Mouse (Mus musculus) heart, postnatal 0 days (tissue): Measurements from ENCODE around the gene Rfx3. TPM values are rescaled to one million over a fixed set of nuclear protein-coding genes. Genes with fewer than 3 reads are reported as not detected.

Experiments used
- ATAC-seq: fragments of 200-750 bp; cut with Nextera tagmentation; 2 replicates; pipeline ENCODE4 v1.8.0; 2017; ENCODE audit warnings: low read depth, moderate number of reproducible peaks, moderate library complexity; ENCODE audit not compliant: insufficient read depth
- DNase-seq: peaks from one replicate; pipeline ENCODE4 v3.0.0-alpha.2; 2016; ENCODE audit warnings: low spot score
- H3K27ac ChIP-seq: fragments of 300-500 bp; sonication (generic); 2 replicates; pipeline ENCODE4 v1.5.1; 2014; ENCODE audit warnings: low read depth, mild to moderate bottlenecking
- H3K27me3 ChIP-seq: fragments of 300-500 bp; sonication (generic); 2 replicates; pipeline ENCODE4 v1.6.1; 2014; ENCODE audit warnings: low read length, mixed read lengths; ENCODE audit not compliant: control insufficient read depth, insufficient read depth
- H3K36me3 ChIP-seq: fragments of 300-500 bp; sonication (generic); replicated peaks from 2 replicates; pipeline ENCODE4 v1.6.1; 2014; ENCODE audit warnings: low read length, mixed read lengths; ENCODE audit not compliant: control insufficient read depth, insufficient read depth
- H3K4me1 ChIP-seq: fragments of 300-500 bp; sonication (generic); 2 replicates; pipeline ENCODE4 v1.6.1; 2014; ENCODE audit warnings: antibody characterized with exemption; ENCODE audit not compliant: control insufficient read depth, insufficient read depth
- H3K4me2 ChIP-seq: fragments of 300-500 bp; sonication (generic); 2 replicates; pipeline ENCODE4 v1.6.1; 2014; ENCODE audit warnings: low read depth, mild to moderate bottlenecking, low read length, moderate library complexity
- H3K4me3 ChIP-seq: fragments of 300-500 bp; sonication (generic); 2 replicates; pipeline ENCODE4 v1.5.1; 2014; ENCODE audit warnings: low read depth, low read length
- H3K9ac ChIP-seq: fragments of 300-500 bp; sonication (generic); replicated peaks from 2 replicates; pipeline ENCODE4 v1.6.1; 2014; ENCODE audit warnings: low read depth, low read length, mixed read lengths
- H3K9me3 ChIP-seq: fragments of 300-500 bp; sonication (generic); replicated peaks from 2 replicates; pipeline ENCODE4 v1.6.1; 2016; ENCODE audit warnings: low read length; ENCODE audit not compliant: control insufficient read depth
- CTCF ChIP-seq: IDR thresholded peaks from 2 replicates; pipeline ENCODE4 v1.5.1; 2016; ENCODE audit warnings: antibody characterized with exemption, control low read depth, low read depth
- EP300 ChIP-seq: IDR thresholded peaks from 2 replicates; pipeline ENCODE4 v1.6.1; 2016; ENCODE audit warnings: antibody characterized with exemption, low read depth
- WGBS: fragments of 180-500 bp; shearing (Covaris S2); extraction: QIAGEN DNeasy Blood & Tissue Kit; methylation state at CpG from one replicate; pipeline ENCODE4 v1.1.7; 2014; 5-methylcytosine and 5-hydroxymethylcytosine counted together
- polyA plus RNA-seq: library from polyadenylated mRNA; unstranded; fragments of >200 nt; fragmentation: Nextera tagmentation; extraction: Ambion mirVana; gene quantifications from 2 replicates; pipeline ENCODE4 v1.2.1, GENCODE M21; 2015
- total RNA-seq: library from RNA; depleted of rRNA; stranded (reverse); fragments of >200 nt; gene quantifications from 2 replicates; pipeline ENCODE4 v1.2.3, GENCODE M21; 2014; ENCODE audit warnings: low replicate concordance

The Rfx3 gene
- total and polyA plus RNA-seq, 2 experiments from 2014 or later, result 1.6 to 6.8 TPM

- no peak overlapping the region for H3K9ac ChIP-seq
- WGBS, result 83% methylated on average over 9 of the region's 9 CpGs
- no peak for ATAC-seq
These were observed 105.0 kb downstream of the Rfx3 start for GRCm38 (mm10) chr19:27905976-27906375.

GRCm38 (mm10) chr19:27905172-27905571, 105.8 kb downstream of the Rfx3 start:
- Histone ChIP-seq H3K4me1 (no peaks in the 10 kb centered on the region), H3K9me3 (no peaks in the 10 kb centered on the region), H3K36me3 (no peaks in the 10 kb centered on the region), H3K27ac (no peak overlapping the region), H3K4me3 (no peak overlapping the region), H3K27me3 (no peaks in the 10 kb centered on the region), H3K9ac (no peak overlapping the region), H3K4me2 (no peak overlapping the region)
- WGBS, result 76% methylated on average over 1 of the region's 1 CpGs
- no peak for DNase-seq
- TF ChIP-seq EP300, result no peak
- TF ChIP-seq CTCF, result no peak
- ATAC-seq, result no peak

More at GRCm38 (mm10) chr19:27905976-27906375, 105.0 kb downstream of the Rfx3 start:
- TF ChIP-seq EP300 (no peak), CTCF (no peak)
- no peak for DNase-seq
- Histone ChIP-seq H3K4me2 (no peak overlapping the region), H3K27me3 (no peaks in the 10 kb centered on the region), H3K9me3 (no peaks in the 10 kb centered on the region), H3K4me3 (no peak overlapping the region), H3K27ac (no peak overlapping the region), H3K4me1 (no peaks in the 10 kb centered on the region), H3K36me3 (no peaks in the 10 kb centered on the region)

- TF ChIP-seq EP300 (no peak), CTCF (no peak)
- Histone ChIP-seq H3K4me3 (no peak overlapping the region), H3K9me3 (no peaks in the 10 kb centered on the region), H3K27me3 (no peaks in the 10 kb centered on the region), H3K9ac (no peak overlapping the region), H3K4me2 (no peak overlapping the region), H3K4me1 (no peaks in the 10 kb centered on the region), H3K36me3 (no peaks in the 10 kb centered on the region), H3K27ac (no peak overlapping the region)
- WGBS, result 72% methylated on average over 2 of the region's 2 CpGs
- ATAC-seq (no peak), DNase-seq (no peak)
These were observed 106.3 kb downstream of the Rfx3 start for GRCm38 (mm10) chr19:27904655-27905054.

- DNase-seq, result no peak
- H3K9ac ChIP-seq, result no peak overlapping the region
- H3K4me3 ChIP-seq, result no peak overlapping the region
- H3K27me3 ChIP-seq, result no peaks in the 10 kb centered on the region
- H3K36me3 ChIP-seq, result no peaks in the 10 kb centered on the region
- H3K4me1 ChIP-seq, result no peaks in the 10 kb centered on the region
- no peak for TF ChIP-seq CTCF
- no peak for TF ChIP-seq EP300
- no peak overlapping the region for H3K27ac ChIP-seq
- ATAC-seq, result no peak
- no peaks in the 10 kb centered on the region for H3K9me3 ChIP-seq
- WGBS, result 61% methylated on average over 4 of the region's 4 CpGs
- H3K4me2 ChIP-seq, result no peak overlapping the region
These were observed 106.8 kb downstream of the Rfx3 start for GRCm38 (mm10) chr19:27904209-27904608.

- no peaks in the 10 kb centered on the region for H3K9me3 ChIP-seq
- no peak overlapping the region for H3K9ac ChIP-seq
- H3K27me3 ChIP-seq, result no peaks in the 10 kb centered on the region
- H3K4me1 ChIP-seq, result no peaks in the 10 kb centered on the region
- TF ChIP-seq EP300, result no peak
- no peak for TF ChIP-seq CTCF
- no peak overlapping the region for H3K27ac ChIP-seq
- ATAC-seq, result no peak
- WGBS, result 70% methylated on average over 9 of the region's 9 CpGs
- no peaks in the 10 kb centered on the region for H3K36me3 ChIP-seq
- no peak overlapping the region for H3K4me3 ChIP-seq
- no peak overlapping the region for H3K4me2 ChIP-seq
- no peak for DNase-seq
These were observed 108.4 kb downstream of the Rfx3 start for GRCm38 (mm10) chr19:27902601-27903000.

- Histone ChIP-seq H3K4me1 (no peaks in the 10 kb centered on the region), H3K36me3 (no peaks in the 10 kb centered on the region), H3K27me3 (no peaks in the 10 kb centered on the region), H3K9ac (no peak overlapping the region), H3K27ac (no peak overlapping the region), H3K9me3 (no peaks in the 10 kb centered on the region), H3K4me2 (no peak overlapping the region), H3K4me3 (no peak overlapping the region)
- WGBS, result 90% methylated on average over 6 of the region's 6 CpGs
- no peak for DNase-seq
- no peak for ATAC-seq
- no peak for TF ChIP-seq EP300
These were observed 109.3 kb downstream of the Rfx3 start for GRCm38 (mm10) chr19:27901693-27902092.
